Mouse (Mus musculus): ENCODE data around the gene Ece2.

Gene Ece2

DNA sequence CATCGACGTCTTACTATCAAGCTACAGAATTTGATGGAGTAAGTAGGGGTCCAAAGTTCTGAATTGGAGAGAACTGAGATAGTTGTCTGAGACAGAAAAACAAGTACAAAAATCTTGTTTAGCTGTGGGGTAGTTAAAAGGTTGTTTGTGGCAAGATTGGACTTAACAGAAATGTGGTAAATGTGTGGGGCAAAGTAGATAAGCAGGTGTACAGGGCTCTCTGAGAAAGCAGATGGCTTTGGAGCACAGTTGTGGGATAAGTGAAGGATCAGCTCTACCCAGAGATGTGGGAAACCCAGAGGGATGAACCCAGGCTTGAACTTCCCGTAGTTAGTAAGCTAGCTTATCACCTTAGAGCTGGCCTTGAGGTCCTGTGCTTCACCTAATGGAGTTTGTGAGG lies 61.1 kb downstream of the Ece2 start:
- no peak for DNase-seq (ENCODE audit: low spot score)

DNA sequence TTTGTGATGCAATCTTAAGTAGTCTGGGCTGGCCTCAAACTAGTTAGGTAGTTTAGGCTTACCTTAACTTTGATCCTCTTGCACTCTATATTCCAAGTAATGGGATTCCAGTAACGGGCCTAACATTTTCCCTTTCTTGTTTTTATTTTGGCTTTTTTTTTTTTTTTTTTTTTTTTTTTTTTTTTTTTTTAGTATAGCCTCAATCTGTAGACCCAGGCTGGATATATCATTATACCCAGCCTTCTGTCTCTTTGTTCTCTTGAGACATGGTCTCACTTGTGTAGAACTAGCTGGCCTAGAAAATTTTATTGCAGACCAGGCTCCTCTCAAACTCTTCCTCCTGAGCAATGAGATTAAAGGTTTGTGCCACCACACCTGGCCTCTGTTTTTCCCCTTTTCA lies 62.0 kb downstream of the Ece2 start:
- DNase-seq (ENCODE audit: low spot score): no peak

- no peak for DNase-seq (ENCODE audit: low spot score)
These were observed 62.8 kb downstream of the Ece2 start for GRCm38 (mm10) chr16:20692241-20692965.

DNA sequence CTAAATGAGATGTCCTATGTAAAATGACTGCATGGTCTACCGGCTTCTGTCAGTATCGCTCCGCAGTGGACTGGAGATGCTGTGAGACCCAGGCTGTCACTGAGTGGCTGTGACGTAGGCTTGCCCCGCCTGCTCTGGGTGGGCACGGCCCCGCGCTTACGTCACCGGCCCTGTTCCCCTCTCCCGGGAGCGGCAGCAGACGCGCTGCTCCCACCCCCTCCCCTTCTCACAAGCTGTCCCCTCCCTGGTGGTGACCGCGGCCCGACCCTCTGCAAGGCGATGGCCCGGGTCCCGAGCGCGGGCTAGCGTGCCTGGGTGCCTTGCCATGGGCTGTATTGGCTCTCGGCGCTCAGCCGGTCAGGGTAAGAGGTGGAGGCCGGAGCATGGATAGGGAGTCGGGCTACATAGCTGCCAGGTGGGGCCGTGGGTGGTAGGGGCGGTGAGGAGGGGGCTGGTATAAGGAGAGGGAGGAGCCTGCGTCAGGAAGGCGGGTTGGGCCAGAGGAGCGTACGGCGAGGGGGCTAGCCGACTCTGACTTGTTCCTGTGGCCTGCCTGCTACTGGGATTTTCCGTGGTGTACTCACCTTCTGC lies 63.6 kb downstream of the Ece2 start, which contains the start of gene Fam131a:
Fam131a (plus strand) TSS at position 131 of the 591 bp plus-strand sequence.
- peak; percentile 70 for DNase-seq (ENCODE audit: low spot score)

GRCm38 (mm10) chr16:20694781-20695180 lies 65.2 kb downstream of the Ece2 start:
- DNase-seq (ENCODE audit: low spot score): no peak

DNA sequence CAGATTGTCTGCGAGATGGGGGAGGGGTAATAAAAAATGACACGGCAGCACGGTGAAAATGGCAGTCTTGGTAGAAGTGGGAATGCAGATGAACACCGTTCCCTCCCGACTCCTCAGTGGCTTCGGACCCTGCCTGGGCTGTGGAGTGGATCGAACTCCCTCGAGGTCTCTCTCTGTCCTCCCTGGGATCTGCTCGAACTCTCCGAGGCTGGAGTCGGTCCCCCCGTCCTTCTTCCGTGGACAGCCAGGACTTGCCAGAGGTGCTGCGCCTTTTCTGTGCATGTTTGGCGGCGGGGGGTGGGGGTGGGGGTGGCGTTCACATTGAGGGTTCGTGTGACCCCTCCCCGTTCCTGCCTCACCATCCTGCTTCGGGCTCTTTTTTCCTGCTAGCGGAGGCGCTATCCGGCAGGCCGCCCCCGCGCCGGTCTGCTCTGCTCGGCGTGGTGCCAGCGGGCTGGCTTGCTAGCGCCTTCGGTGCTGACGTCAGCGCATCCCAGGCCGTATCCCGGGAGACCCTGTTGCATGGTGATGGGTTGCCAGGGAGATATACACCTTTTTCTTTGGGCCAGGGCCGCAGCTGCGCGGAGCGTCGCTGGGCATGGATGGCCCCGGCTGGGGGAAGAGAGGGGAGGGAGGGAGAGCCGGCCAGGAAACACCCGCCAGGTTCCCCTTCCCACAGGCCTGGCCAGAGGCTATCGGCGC lies 66.1 kb downstream of the Ece2 start:
- peak; percentile 17 for DNase-seq (ENCODE audit: low spot score)

Data from T-cell, adult 2 months (primary cell).